Mouse (Mus musculus) lung, postnatal 10 days (tissue): ENCODE measurements around the gene Gm4553.
"Not testable (repeated sequence)": the region's sequence is repeated elsewhere in the genome, so short reads cannot be mapped to it uniquely, and the experiment has no call there.

ENCODE experiments used
- DNase-seq: peaks from one replicate; pipeline ENCODE4 v3.0.0; 2021

Gene Gm4553

GRCm38 (mm10) chr7:142134206-142134995 is 31.1 kb downstream of the Gm4553 start:
- no peak for DNase-seq

GRCm38 (mm10) chr7:142128843-142129242 is 36.7 kb downstream of the Gm4553 start:
- DNase-seq, result no peak

- not testable (repeated sequence) for DNase-seq
Observed at GRCm38 (mm10) chr7:142120629-142121028, 44.9 kb downstream of the Gm4553 start, which contains the start of gene Gm45618. Gene Gm45618, minus strand, starts transcription at chr7:142120729.

- DNase-seq, result peak; percentile 8
Observed at GRCm38 (mm10) chr7:142119632-142120031, 45.9 kb downstream of the Gm4553 start.
